Mouse (Mus musculus) ES-Bruce4 (cell line): ENCODE results near the gene Ip6k1.

Experiments used
- CTCF ChIP-seq: IDR thresholded peaks from one replicate; pipeline ENCODE4 v1.8.1; 2011; ENCODE audit warnings: low read depth, low read length
- EP300 ChIP-seq: IDR thresholded peaks from 2 replicates; pipeline ENCODE4 v1.6.1; 2011; ENCODE audit warnings: low read depth, low read length; ENCODE audit not compliant: insufficient read depth
- POLR2A ChIP-seq: IDR thresholded peaks from one replicate; pipeline ENCODE4 v1.8.1; 2011; ENCODE audit warnings: low read length; ENCODE audit not compliant: insufficient read depth

DNA sequence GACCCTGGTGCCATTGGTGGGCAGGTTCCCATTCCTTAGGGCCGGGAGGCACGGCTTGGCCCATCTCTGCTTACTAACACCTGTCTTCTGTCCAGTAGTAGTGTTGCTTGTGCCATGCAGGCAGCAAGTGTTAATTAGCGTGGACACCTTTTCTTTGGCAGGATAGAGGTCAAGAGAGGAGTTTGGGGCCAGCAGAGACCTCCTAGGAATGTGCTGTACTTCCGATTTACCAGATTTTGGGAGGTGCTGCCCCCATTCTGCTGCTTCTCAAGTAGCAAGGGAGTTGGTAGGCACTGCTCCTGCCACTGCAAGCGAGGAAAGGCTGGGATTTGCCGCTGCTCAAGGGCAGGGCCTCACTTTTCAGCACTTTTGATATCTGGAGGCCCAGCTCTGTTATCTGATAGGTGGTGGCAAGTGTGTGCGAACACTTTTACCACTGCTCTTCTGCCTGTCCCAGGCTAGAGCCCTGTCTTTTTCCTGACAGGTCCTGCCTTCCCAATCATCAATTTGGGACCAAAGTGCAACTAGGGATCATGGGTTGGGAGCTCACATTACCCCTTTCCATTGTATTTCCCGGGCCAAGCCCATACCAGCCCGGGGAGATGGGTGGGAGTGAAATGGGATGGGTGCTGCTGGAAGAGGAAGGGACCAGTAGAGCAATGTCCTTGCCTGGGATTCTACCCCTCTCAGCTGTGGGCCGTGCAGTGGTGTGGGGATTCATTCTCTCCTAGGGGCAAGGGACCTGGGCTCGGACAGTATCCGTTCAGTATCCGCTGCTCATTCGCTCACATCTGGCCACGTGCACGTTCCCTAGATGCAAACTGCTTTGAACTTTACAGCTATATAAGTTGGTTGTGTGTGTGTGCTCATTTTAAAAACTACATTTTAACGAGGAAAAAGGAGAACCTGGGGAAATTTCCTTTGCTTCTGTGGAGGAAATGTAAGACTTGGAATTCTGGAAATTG lies 45.6 kb downstream of the Ip6k1 start:
- TF ChIP-seq CTCF: no peak
- TF ChIP-seq POLR2A: no peak
- TF ChIP-seq EP300: no peak
